Mouse (Mus musculus) erythroblast, embryonic 14.5 days (primary cell): ENCODE data around the gene Nrxn2.

ENCODE experiments used
- GATA1 ChIP-seq: IDR thresholded peaks from 2 replicates; pipeline ENCODE4 v1.6.1; 2012; ENCODE audit warnings: low read length, inconsistent platforms, mixed read lengths
- TAL1 ChIP-seq: IDR thresholded peaks from 3 replicates; pipeline ENCODE4 v1.6.1; 2012; ENCODE audit warnings: low read length, inconsistent platforms, mixed read lengths

DNA sequence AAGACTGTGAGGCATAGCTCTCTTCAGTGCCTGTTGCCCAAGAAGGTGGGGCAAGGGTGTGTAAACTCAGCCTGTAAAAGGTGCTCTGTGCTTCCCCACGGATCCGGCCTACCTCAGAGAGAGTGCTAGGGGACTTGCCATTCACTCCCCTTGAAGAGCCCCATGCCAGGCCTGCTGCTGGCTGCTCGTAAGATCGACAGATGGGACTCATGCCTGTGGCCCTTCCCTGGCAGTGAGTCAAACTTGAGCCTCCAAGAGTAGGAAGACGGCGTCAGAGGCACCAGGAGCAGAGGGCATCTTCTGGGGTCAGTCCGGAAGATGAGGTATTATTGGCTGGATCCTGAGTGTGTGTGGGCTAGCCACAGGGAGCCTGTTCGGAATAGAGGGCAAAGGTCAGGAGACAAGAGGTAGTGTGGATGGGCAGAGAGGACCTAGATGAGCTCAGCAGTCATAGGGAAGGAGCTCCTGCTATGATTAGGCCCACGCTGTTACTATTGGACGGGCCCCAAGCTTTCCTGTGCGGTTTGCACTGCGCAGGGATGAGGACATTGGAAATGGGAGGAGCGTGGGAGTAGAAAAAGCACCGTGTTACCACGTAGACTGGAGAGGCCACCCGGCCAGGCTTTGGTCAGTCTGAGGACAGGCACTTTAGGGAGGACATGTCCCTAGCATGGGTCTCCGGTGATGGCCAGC lies 109.5 kb downstream of the Nrxn2 start:
- no peak for TF ChIP-seq GATA1
- no peak for TF ChIP-seq TAL1
